Mouse (Mus musculus) heart, adult 8-10 months (tissue): ENCODE measurements at regions not wholly inside any gene's neighbourhood (a gene's known extent, or its start where the extent isn't known, plus 50 kb on each side); places are given as distances from the start of the nearest gene placed in this dataset.
A peak's percentile ranks its signal among the peaks of the same experiment; 100 is the strongest.

Source experiments
- DNase-seq: peaks from one replicate; pipeline ENCODE4 v3.0.0; 2022; ENCODE audit warnings: low spot score

DNA sequence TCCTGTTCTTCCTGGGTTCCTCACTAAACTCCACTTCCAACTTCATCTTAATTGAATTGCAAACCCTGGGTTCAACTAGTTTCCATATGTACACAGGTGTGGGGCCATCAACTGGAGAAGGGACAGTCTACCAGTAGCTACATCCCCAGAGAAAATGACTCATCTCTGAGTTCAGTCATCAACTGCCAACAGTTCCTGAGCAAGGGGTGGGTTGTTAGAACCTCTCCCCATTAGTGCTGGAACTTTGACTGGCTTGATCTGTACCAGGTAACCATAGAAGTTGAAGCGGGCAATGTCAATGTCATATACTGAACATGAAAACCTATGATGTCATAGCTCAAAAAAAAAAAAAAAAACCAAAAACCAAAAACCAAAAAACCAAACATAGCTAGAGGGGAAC is 69.8 kb downstream of the Gm21750 start:
- DNase-seq = no peak

DNA sequence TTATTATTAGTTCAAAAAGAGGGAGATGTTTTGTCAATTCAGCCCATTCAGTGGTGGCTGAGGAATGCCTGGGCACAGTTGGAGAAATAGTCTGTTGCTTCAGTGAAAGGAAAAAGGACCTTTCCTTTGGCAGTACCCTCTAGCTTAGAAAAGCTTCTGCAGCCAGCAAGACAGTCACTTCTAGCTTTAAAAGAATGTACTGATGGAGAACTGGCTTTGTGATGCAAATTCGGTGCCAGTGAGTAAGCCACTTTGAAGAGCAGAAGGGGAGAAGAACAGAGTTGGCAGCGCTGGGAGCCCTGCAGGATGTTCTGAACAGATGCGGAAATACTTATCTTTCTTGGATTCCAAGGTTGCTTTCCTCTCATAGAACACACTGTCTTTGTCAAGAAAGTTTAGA is 71.1 kb downstream of the Gm21750 start:
- DNase-seq = no peak

- DNase-seq = no peak
Observed at GRCm38 (mm10) chr14:73750790-73751189, 89.8 kb downstream of the Gm21750 start.

- no peak for DNase-seq
Observed at GRCm38 (mm10) chr14:73759986-73760385, 99.0 kb downstream of the Gm21750 start.

- no peak for DNase-seq
Observed at GRCm38 (mm10) chr14:73772964-73773363, 111.9 kb downstream of the Gm21750 start.

- DNase-seq = no peak
Observed at GRCm38 (mm10) chr14:73773810-73774209, 112.8 kb downstream of the Gm21750 start.

GRCm38 (mm10) chr14:73776066-73776465 is 115.0 kb downstream of the Gm21750 start:
- DNase-seq = peak; percentile 28

GRCm38 (mm10) chr14:73807169-73807568 is 146.1 kb downstream of the Gm21750 start:
- no peak for DNase-seq

DNA sequence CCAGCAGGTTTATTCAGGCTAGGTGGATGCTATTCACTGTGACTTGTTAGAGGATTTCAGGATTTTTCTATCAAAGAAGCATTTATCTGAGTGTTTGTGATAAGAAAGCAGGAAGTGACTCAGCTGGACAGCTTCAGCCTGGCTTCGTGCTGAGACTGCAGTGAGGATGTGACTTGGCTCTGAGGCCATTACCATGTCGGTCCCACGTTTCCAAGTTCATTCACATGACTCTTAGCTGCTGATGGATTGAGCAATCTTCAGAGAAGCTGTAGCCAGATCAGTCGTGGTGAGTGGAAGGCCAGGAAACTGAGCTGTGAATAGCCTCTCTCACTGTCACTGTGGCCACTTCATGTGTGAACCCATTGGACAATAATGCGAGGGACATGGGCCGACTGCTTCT is 177.9 kb downstream of the Gm21750 start:
- peak; percentile 38 for DNase-seq

DNA sequence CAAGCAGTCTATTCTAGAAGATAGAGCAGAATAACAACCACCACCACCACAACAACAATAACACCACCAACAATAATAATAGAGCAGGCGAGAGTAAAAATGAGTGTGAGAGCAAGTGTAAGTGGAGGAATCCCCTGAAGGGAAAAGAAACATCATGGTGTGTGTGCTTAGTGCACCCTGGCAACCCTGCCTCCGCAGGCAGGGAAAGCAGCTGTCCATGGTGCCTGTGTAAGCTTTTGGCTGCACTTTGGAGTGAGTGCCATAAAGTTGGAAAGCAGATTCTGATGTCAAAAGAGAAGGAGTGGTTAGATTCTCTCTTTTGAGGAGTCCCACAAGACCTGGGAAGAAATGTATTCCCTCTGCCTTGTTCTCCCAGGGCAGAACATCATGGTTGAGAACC is 200.8 kb downstream of the Gm21750 start:
- DNase-seq = no peak

- DNase-seq = no peak
Observed at GRCm38 (mm10) chr14:73874337-73874736, 213.3 kb downstream of the Gm21750 start.

- no peak for DNase-seq
Observed at GRCm38 (mm10) chr14:73875916-73876315, 214.9 kb downstream of the Gm21750 start.

DNA sequence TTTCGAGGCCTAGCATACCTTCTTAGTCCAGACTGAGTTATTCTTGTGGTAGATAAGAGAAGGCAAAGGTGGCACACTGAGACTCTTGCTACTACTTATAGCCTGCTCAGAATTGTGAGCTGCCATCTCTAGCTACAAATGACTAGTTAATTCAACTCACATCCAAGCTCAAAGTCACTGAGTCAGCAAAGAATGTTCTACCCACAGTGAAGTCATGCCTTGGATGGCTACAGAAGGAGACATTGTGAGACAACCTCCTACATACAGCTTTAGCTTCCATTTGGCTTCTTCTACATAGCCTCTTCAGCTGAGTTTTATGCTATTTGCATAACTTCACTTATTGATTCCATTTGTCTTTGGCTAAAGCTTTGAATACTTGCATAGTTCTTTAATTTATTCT is 217.2 kb downstream of the Gm21750 start:
- DNase-seq = no peak

DNA sequence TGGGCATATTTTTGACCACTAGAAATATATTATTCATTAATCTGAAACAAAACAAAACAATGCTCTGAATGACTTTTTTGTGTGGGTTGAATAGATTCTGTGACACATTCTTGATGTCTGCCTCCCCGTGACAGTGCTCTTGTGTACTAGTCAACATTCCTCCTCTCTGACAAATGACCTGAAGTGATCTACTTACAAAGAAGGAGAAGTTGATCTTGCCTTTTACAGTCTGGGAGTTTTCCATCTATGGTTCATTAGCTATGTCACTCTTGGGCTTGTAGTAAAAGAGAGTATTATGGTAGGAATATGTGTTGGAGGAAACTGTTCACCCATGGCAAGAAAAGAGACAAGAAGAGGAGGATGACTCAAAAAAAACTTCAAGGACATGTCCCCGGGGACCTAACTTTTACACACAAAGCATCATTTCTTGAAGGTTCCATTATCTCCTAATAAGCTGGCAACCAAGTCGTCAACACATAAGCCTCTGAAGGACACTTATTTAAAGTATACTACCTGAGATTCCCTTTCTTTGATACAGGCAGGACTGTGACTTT is 217.9 kb downstream of the Gm21750 start:
- DNase-seq = no peak

- DNase-seq = no peak
Observed at GRCm38 (mm10) chr14:73891451-73891850, 230.4 kb downstream of the Gm21750 start.

- DNase-seq = no peak
Observed at GRCm38 (mm10) chr14:73894844-73895243, 233.8 kb downstream of the Gm21750 start.

DNA sequence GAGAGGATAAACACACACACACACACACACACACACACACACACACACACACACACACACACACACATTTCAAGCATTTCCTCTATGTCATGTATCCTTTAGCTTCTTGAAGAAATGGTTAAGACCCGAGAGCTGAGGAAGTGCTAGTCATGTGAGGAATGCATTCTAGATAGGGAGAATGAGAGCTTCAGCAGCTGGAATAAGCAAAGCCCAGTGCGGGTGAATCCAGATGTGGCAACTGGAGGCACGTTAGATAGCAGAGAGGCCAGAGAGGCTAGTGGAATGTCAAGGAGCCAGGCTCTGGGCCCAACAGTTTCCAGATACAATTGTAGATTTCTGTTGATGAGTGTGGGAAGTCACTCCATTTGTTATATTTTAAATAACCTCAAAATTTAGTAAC is 234.2 kb downstream of the Gm21750 start:
- no peak for DNase-seq

GRCm38 (mm10) chr14:73899078-73899477 is 238.1 kb downstream of the Gm21750 start:
- no peak for DNase-seq

GRCm38 (mm10) chr14:73902085-73902713 is 241.2 kb downstream of the Gm21750 start:
- no peak for DNase-seq

- DNase-seq = no peak
Observed at GRCm38 (mm10) chr14:73913756-73914448, 252.9 kb downstream of the Gm21750 start.

DNA sequence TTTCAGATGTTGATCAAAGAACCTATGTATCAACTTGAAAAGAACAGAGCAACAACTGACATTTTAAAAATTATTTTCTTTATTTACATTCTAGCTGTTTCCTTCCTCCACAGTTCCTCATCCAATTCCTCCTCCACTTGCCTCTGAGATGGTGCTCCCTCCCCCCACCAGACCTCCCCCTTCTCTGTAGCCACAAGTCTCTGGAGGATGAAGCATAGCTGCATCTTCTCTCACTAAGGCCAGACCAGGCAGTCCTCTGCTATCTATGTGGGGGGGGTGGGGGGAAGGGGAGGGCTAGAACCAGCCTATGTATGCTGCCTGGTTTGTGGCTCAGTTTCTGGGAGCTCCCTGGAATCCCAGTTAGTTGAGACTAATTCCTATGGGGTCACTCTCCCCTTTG is 255.0 kb downstream of the Gm21750 start:
- DNase-seq = no peak

DNA sequence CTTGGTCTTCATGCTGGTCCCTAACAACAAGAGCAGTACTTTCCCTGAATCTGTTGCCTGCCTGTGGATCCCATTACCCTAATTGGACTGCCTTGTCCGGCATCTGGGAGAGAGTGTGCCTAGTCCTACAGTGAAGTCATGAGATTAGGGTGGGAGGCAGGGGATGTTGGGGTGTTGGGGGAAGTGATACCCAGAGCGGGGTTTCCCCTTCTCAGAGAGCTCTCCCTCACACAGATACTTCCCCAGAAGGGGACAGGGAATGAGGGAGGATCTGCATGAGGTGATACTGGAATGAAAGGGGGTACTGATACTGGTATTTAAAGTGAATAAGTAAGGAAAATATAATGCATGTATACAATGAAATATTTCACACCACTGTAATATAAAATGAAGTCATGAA is 270.1 kb downstream of the Gm21750 start:
- no peak for DNase-seq

- no peak for DNase-seq
Observed at GRCm38 (mm10) chr14:73947316-73947715, 286.3 kb downstream of the Gm21750 start.
